Mouse (Mus musculus): ENCODE results near the gene Aurkc. TPM values are rescaled to one million over a fixed set of nuclear protein-coding genes. Genes with fewer than 3 reads are reported as not detected.
"Not testable (repeated sequence)": the region's sequence is repeated elsewhere in the genome, so short reads cannot be mapped to it uniquely, and the experiment has no call there.

Gene Aurkc
- not detected in 2 replicates for polyA plus RNA-seq (2015; fragmentation: Nextera tagmentation; extraction: Ambion mirVana)

GRCm38 (mm10) chr7:6995251-6995650 lies at the start of gene Aurkc:
Gene Aurkc, plus strand, starts transcription at chr7:6995300.
- not testable (repeated sequence) for H3K4me1 ChIP-seq; H3K9ac ChIP-seq; H3K9me3 ChIP-seq; H3K27me3 ChIP-seq; H3K4me3 ChIP-seq; H3K36me3 ChIP-seq; H3K27ac ChIP-seq; ATAC-seq (ENCODE audit: insufficient number of reproducible peaks, insufficient read depth, low FRiP score, low TSS enrichment, low read depth); H3K4me2 ChIP-seq
- 81% methylated on average over 11 of the region's 11 CpGs for WGBS

GRCm38 (mm10) chr7:6948061-6948460 lies 47.0 kb upstream of the Aurkc start:
- H3K36me3 ChIP-seq; H3K27me3 ChIP-seq; H3K4me3 ChIP-seq; H3K4me1 ChIP-seq; H3K4me2 ChIP-seq; H3K9ac ChIP-seq; H3K9me3 ChIP-seq; ATAC-seq (ENCODE audit: insufficient number of reproducible peaks, insufficient read depth, low FRiP score, low TSS enrichment, low read depth); H3K27ac ChIP-seq: not testable (repeated sequence)
- WGBS, result 93% methylated on average over 20 of the region's 20 CpGs

- Histone ChIP-seq H3K9ac (no peak overlapping the region), H3K4me2 (no peak overlapping the region), H3K4me1 (no peaks in the 10 kb centered on the region), H3K9me3 (0 out of 2 replicates have a peak, but pooled peaks cover 3% of the 10 kb centered on the region), H3K4me3 (no peak overlapping the region), H3K27ac (no peak overlapping the region), H3K27me3 (no peaks in the 10 kb centered on the region), H3K36me3 (no peaks in the 10 kb centered on the region)
- no peak for ATAC-seq (ENCODE audit: insufficient number of reproducible peaks, insufficient read depth, low FRiP score, low TSS enrichment, low read depth)
- 86% methylated on average over 4 of the region's 4 CpGs for whole genome bisulfite sequencing
Observed at GRCm38 (mm10) chr7:6956576-6956975, 38.5 kb upstream of the Aurkc start.

GRCm38 (mm10) chr7:6958574-6958973 lies 36.5 kb upstream of the Aurkc start:
- Histone ChIP-seq H3K4me1 (no peaks in the 10 kb centered on the region), H3K4me3 (no peak overlapping the region), H3K9ac (no peak overlapping the region), H3K27ac (no peak overlapping the region), H3K36me3 (no peaks in the 10 kb centered on the region), H3K27me3 (no peaks in the 10 kb centered on the region), H3K4me2 (no peak overlapping the region), H3K9me3 (0 out of 2 replicates have a peak, but pooled peaks cover 3% of the 10 kb centered on the region)
- no peak for ATAC-seq (ENCODE audit: insufficient number of reproducible peaks, insufficient read depth, low FRiP score, low TSS enrichment, low read depth)
- 79% methylated on average over 1 of the region's 1 CpGs for WGBS

GRCm38 (mm10) chr7:6973566-6973965 lies 21.5 kb upstream of the Aurkc start:
- WGBS, result 81% methylated on average over 1 of the region's 1 CpGs
- H3K4me1 ChIP-seq, result no peaks in the 10 kb centered on the region
- no peak overlapping the region for H3K27ac ChIP-seq
- no peaks in the 10 kb centered on the region for H3K36me3 ChIP-seq
- no peak overlapping the region for H3K4me3 ChIP-seq
- no peaks in the 10 kb centered on the region for H3K27me3 ChIP-seq
- ATAC-seq (ENCODE audit: insufficient number of reproducible peaks, insufficient read depth, low FRiP score, low TSS enrichment, low read depth), result no peak
- no peak overlapping the region for H3K4me2 ChIP-seq
- no peak overlapping the region for H3K9ac ChIP-seq
- H3K9me3 ChIP-seq, result no peaks in the 10 kb centered on the region

GRCm38 (mm10) chr7:6976890-6977289 lies 18.2 kb upstream of the Aurkc start:
- Histone ChIP-seq H3K4me2 (no peak overlapping the region), H3K4me1 (no peaks in the 10 kb centered on the region), H3K4me3 (no peak overlapping the region), H3K36me3 (no peaks in the 10 kb centered on the region), H3K27me3 (no peaks in the 10 kb centered on the region), H3K9me3 (no peaks in the 10 kb centered on the region), H3K9ac (no peak overlapping the region), H3K27ac (no peak overlapping the region)
- ATAC-seq (ENCODE audit: insufficient number of reproducible peaks, insufficient read depth, low FRiP score, low TSS enrichment, low read depth), result no peak
- whole genome bisulfite sequencing, result 90% methylated on average over 19 of the region's 19 CpGs

- H3K9me3 ChIP-seq; H3K27ac ChIP-seq; H3K27me3 ChIP-seq; ATAC-seq (ENCODE audit: insufficient number of reproducible peaks, insufficient read depth, low FRiP score, low TSS enrichment, low read depth); H3K9ac ChIP-seq; H3K4me2 ChIP-seq; H3K4me3 ChIP-seq; H3K36me3 ChIP-seq; H3K4me1 ChIP-seq: not testable (repeated sequence)
- WGBS, result 63% methylated on average over 3 of the region's 3 CpGs
Observed at GRCm38 (mm10) chr7:6998914-6999313, 3.8 kb downstream of the Aurkc start.

- ATAC-seq (ENCODE audit: insufficient number of reproducible peaks, insufficient read depth, low FRiP score, low TSS enrichment, low read depth); H3K4me3 ChIP-seq: not testable (repeated sequence)
Observed at GRCm38 (mm10) chr7:7005441-7005840, 10.3 kb downstream of the Aurkc start.

GRCm38 (mm10) chr7:7027445-7027844 lies 32.3 kb downstream of the Aurkc start:
- no peak overlapping the region for H3K9ac ChIP-seq
- H3K36me3 ChIP-seq, result no peaks in the 10 kb centered on the region
- H3K27ac ChIP-seq, result no peak overlapping the region
- ATAC-seq (ENCODE audit: insufficient number of reproducible peaks, insufficient read depth, low FRiP score, low TSS enrichment, low read depth), result no peak
- H3K9me3 ChIP-seq, result peaks cover 15% of the 10 kb centered on the region
- no peaks in the 10 kb centered on the region for H3K27me3 ChIP-seq
- H3K4me2 ChIP-seq, result no peak overlapping the region
- H3K4me3 ChIP-seq, result no peak overlapping the region
- H3K4me1 ChIP-seq, result no peaks in the 10 kb centered on the region

More at GRCm38 (mm10) chr7:7005441-7005840, 10.3 kb downstream of the Aurkc start:
- H3K36me3 ChIP-seq, H3K4me2 ChIP-seq, H3K9me3 ChIP-seq, H3K27ac ChIP-seq, H3K9ac ChIP-seq, H3K4me1 ChIP-seq, H3K27me3 ChIP-seq: not testable (repeated sequence)
- WGBS, result 75% methylated on average over 5 of the region's 5 CpGs

- not testable (repeated sequence) for H3K27me3 ChIP-seq; H3K27ac ChIP-seq; H3K9me3 ChIP-seq; H3K4me1 ChIP-seq; H3K36me3 ChIP-seq; H3K9ac ChIP-seq; H3K4me3 ChIP-seq; ATAC-seq (ENCODE audit: insufficient number of reproducible peaks, insufficient read depth, low FRiP score, low TSS enrichment, low read depth); H3K4me2 ChIP-seq
- WGBS, result 43% methylated on average over 7 of the region's 7 CpGs
Observed at GRCm38 (mm10) chr7:7049659-7050320, 54.7 kb downstream of the Aurkc start.
